Mouse (Mus musculus): ENCODE measurements around the gene Ubap2.

Ubap2 gene

DNA sequence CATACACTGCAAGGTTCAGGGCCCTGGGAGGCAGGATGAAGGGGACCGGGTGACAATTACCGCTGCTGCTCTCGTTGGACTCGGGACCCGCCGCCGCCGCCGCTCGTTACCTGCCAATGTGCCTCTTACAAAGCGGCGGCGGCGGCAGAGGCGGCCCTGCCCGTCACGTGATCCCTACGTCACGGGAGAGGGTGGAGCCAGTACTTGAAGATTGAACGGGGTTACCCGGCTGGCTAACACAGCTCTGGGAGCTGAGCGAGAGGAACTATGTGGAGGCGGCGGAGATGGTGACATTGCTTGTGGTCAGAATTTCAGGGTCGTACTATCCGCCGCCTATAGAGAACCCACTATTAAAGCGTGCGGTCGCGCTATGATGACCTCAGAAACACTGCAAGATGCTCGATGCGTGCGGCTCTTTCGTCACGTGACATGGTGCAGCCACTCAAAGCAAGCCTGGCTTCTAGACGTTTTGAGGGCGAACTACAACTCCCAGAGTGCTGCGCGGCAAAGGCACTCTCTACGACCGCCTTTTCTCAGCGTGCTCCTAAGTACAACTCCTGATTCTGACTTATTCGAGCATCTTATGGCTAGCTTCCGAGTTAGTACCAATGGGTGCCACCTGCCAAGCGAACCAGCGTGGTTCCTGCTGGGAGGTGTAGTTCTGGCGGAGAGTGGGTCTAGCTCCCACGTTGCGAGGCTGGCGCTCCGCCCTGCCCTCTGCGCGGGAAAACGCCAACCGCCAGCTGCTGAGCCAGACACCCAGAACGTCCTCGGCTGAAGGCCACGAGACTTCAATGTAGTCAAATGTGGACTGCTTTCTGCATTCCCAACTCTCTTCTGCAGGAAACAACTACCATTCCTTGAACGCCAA, at the start of gene Ubap2:
Gene Ubap2 (minus strand): TSS at position 165 of the 871 bp plus-strand sequence.
- DNase-seq = peak; percentile 97

DNA sequence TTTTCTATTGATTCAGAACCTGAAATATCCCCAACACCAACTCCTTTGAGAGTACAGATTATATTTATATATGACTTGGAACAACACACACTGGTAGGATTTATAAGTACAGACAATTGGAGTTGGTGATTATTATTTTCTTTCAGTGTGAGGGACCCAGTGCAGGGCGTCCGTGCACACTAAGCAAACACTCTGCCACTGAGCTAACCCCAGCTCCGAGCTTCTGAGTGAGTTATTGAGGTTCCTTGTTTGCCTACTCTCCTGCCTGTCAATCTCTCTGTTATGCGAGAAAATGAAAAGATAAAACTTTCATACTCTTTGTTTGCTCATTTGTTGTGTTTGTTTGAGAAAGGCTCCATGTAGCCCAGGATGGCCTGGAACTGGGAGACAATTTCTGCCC, 46.0 kb upstream of the Ubap2 start:
- no peak for DNase-seq

- no peak for DNase-seq
These were observed 43.3 kb upstream of the Ubap2 start for GRCm38 (mm10) chr4:41318267-41318666.

DNA sequence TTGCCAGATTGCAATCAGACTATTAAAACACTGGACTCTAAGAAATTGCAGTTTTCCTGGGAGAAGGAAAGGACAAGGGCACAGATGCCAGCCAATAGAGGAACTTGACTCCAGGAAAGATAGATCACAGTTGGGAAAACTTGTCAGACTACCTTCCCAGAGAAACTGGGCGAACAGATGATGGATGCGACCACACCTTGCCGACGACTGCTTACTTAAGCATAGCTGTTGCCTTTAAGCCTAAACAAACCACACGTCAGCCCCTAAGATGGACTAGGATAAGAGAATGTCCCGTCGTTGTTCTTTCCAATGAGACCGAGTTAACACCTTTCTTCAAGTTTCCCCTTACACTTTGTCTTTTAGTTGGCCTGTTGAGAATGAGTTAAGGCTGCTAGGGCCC, 40.2 kb upstream of the Ubap2 start:
- no peak for DNase-seq

DNA sequence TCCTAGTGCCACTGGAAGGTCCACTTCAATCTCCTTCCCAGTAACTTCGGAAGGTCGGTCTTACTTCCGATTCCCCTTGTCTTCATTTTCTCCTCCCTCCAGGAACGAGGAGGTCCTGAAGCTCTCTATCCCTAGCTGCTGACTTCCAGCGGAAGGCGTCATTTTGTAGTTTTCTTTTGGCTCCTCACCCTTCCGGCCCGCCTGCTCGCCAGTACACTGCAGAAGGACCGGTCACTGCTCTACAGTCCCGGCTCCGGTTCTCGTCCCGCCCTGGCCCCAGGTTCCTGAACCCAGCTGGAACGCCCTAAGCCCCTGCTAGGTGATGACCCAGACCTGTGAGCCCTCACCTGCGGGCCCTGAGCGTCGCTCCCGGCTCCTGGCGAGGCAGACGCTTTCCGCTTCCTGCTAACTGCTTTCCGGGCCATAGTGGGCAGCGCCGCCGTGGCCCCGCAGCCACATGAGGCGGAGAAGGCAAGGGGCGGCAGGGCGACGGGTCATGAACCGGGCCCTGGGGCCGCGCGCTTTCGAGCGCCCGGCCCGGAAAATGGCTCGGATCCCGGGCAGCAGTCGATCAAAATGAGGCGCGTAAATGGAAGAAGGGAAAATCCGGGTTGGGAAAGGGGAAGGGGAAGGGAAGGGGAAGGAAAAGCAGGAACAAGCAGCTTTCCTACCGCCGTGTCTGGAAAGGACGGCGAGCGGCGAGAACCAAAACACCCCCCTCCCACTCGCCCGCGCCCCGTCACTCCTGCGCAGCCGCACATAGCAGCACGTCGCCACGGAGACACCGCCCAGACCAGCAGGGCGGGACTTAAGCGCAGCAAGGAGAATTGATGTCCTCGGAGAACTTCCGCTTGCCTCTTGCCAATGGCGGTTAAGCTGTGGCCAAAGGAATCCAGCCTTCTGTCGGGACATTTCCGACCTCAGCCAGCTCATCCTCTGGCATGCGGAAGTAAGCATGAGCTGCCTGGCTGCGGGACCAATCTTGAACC, 39.5 kb upstream of the Ubap2 start, which contains the start of gene Dcaf12:
Gene Dcaf12 (minus strand): TSS at position 749 of the 989 bp plus-strand sequence.
- DNase-seq = peak; percentile 94

DNA sequence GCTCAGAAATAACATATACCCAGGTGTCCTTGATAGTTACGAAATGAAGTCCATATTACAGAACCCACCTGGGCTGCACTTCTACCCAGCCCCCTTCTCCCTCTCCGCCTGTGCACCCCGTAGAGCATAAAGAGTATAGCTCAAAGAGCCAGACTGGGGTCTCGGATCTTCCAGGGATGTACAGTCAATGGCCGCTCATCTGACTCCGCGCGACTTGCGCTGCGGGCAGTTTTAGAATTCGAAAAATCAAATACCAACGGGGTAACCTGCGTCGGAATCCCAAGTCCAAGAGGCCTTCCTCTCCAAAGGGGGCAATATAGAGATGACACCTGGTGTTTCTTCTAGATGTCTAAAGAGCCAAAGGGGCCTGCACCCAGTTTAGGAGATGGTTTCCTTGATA, 38.8 kb upstream of the Ubap2 start:
- no peak for DNase-seq

DNA sequence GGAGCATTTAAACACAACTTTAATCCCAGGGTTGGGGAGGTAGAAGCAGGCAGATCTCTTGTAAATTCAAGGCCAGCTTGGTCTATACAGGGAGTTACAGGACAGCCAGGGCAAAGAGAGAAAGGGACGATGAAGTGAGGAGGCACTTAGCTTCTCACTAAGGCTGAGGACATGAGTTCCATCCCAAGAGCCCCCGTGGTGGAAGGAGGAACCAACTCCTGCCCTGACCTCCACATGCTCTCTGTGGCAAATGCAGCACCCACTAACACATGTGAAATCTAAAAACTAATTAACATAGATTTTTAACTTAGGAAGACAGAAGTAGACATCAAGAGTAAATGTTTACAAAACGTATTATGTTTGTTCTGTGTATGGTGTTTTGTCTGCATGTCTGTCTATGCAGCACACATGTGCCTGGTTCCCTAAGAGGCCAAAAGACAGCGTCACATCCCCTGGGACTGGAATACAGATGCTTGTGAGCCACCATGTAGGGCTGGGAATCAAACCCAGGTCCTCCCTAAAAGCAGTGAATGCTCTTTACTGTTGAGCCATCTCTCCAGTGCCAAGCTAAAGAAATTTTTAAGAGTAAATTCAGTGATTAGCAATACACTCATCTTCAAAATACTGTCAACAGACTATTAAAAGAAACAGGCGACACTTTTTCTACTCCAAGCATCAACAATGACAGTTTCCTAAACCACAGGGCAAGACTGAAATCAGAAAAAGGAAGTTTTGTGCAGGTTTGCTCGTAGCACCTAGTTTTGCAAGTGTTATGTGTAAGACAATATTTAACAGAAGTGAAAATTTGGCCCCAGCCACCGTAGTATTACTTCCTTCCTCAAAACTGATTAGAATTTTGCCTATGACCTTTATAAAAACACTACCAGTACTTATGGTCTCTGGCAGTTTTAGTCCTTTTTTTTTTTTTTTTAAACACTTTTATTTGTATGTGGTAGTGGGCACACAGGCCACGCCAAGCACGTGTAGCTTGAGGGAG, 35.9 kb upstream of the Ubap2 start:
- no peak for DNase-seq

- no peak for DNase-seq
These were observed 32.5 kb upstream of the Ubap2 start for GRCm38 (mm10) chr4:41307406-41307805.

GRCm38 (mm10) chr4:41304302-41304701, 29.4 kb upstream of the Ubap2 start:
- no peak for DNase-seq

GRCm38 (mm10) chr4:41303671-41304070, 28.7 kb upstream of the Ubap2 start:
- DNase-seq = no peak

GRCm38 (mm10) chr4:41298976-41299375, 24.0 kb upstream of the Ubap2 start:
- DNase-seq = no peak

DNA sequence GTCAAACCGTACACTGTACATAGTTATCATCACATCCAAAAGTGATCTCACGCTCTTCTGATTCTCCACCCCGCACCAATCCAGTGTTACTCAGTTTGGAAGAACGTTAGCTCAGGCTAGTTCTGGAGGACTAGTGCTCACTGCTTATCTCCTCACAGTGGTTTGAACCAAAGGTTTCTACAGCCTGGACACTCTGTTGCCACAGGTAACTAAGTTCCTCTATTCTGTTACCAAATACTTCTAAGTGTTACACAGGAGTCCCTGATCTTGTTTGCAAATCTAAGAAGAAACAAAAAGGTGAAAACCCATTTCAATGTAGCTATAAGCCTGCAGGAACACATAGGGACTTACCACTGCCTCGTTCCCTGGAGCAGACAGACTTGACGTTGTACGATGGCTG, 21.0 kb upstream of the Ubap2 start:
- DNase-seq = no peak

DNA sequence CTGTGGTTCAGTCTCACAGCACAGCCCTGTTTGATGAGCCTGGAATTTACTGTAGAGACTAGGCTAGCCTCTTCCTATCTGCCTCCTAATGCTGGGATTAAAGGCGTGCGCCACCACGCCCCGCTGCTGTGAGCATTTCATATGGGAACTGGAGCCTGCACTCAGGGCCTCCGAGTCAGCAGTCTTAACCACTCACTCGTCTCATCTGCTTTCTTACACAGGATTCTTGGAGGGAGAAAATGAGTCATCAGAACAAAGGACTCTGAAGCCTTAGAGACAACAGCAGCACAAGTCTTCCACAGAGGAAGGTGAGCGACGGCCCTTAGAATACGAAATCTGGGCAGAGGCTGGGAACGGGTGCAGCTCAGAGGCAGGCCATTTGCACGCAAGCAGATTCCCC, 20.6 kb upstream of the Ubap2 start:
- no peak for DNase-seq

- no peak for DNase-seq
These were observed 19.0 kb upstream of the Ubap2 start for GRCm38 (mm10) chr4:41293907-41294306.

- no peak for DNase-seq
These were observed 14.9 kb upstream of the Ubap2 start for GRCm38 (mm10) chr4:41289802-41290201.

GRCm38 (mm10) chr4:41286420-41286819, 11.5 kb upstream of the Ubap2 start:
- no peak for DNase-seq

GRCm38 (mm10) chr4:41284087-41284486, 9.1 kb upstream of the Ubap2 start:
- no peak for DNase-seq

- no peak for DNase-seq
These were observed 983 bp upstream of the Ubap2 start for GRCm38 (mm10) chr4:41275927-41276326.

- no peak for DNase-seq
These were observed 466 bp downstream of the Ubap2 start for GRCm38 (mm10) chr4:41274377-41274979.

GRCm38 (mm10) chr4:41268133-41268532, 6.8 kb downstream of the Ubap2 start:
- DNase-seq = no peak

- no peak for DNase-seq
These were observed 8.6 kb downstream of the Ubap2 start for GRCm38 (mm10) chr4:41266350-41266749.

DNA sequence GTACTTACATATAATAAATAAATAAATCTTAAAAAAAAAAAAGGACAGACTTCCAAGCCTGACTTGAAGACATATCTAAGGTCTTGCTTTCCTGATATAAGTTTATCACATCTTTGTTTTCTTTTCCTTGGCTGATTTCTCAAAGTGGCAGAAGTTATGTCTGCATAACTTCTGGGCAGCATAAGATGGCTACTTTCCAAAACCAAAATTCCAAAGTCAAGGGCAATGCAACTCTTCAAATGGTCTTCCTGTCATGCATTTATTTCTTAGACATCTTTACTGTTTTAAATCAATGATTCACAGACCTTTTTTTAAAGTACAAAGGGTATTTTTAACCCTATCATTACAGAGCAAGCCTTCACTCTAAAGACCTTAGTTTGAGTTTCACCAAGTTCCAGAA, 14.3 kb downstream of the Ubap2 start:
- no peak for DNase-seq

Measured in right cerebral cortex, postnatal 14 days (tissue).